Mouse (Mus musculus) monocyte, adult 5-6 weeks (primary cell): Measurements from ENCODE around the gene Cog3. TPM values are rescaled to one million over a fixed set of nuclear protein-coding genes. Genes with fewer than 3 reads are reported as not detected.

Experiments used
- ATAC-seq: fragments of 153-309, 156-312 bp; replicated peaks from 2 replicates; pipeline ENCODE4 v1.8.0; 2017; ENCODE audit warnings: mild to moderate bottlenecking; ENCODE audit not compliant: low TSS enrichment, insufficient number of reproducible peaks, severe bottlenecking, poor library complexity, low FRiP score
- total RNA-seq: library from RNA; stranded (forward); fragments of 200-1000, 200-491, 200-594 nt; gene quantifications from 3 replicates; pipeline ENCODE4 v1.2.3, GENCODE M21; 2017

Gene Cog3
- total RNA-seq, 1 experiment from 2014 or later = 41.3 TPM

GRCm38 (mm10) chr14:75767492-75768274 lies 13.4 kb upstream of the Cog3 start:
- peak; percentile 86 for ATAC-seq

- ATAC-seq = peak; percentile 69; the same call in 1 of the 2 replicates
These were observed 6.9 kb upstream of the Cog3 start for GRCm38 (mm10) chr14:75761028-75761805.

- no peak for ATAC-seq
These were observed 4.1 kb upstream of the Cog3 start for GRCm38 (mm10) chr14:75758401-75758800.

- no peak for ATAC-seq
These were observed 3.5 kb upstream of the Cog3 start for GRCm38 (mm10) chr14:75757821-75758220.

GRCm38 (mm10) chr14:75756971-75757370 lies 2.7 kb upstream of the Cog3 start:
- ATAC-seq = no peak

- no peak for ATAC-seq
These were observed 1.1 kb downstream of the Cog3 start for GRCm38 (mm10) chr14:75753206-75753605.

- ATAC-seq = peak; percentile 38; the same call in 1 of the 2 replicates
These were observed 3.3 kb downstream of the Cog3 start for GRCm38 (mm10) chr14:75751040-75751439.

GRCm38 (mm10) chr14:75749123-75749522 lies 5.2 kb downstream of the Cog3 start:
- ATAC-seq = no peak

GRCm38 (mm10) chr14:75747960-75748359 lies 6.4 kb downstream of the Cog3 start:
- ATAC-seq = no peak

- ATAC-seq = no peak
These were observed 12.4 kb downstream of the Cog3 start for GRCm38 (mm10) chr14:75741904-75742303.

- ATAC-seq = no peak
These were observed 18.7 kb downstream of the Cog3 start for GRCm38 (mm10) chr14:75735597-75735996.

GRCm38 (mm10) chr14:75732631-75733030 lies 21.7 kb downstream of the Cog3 start:
- no peak for ATAC-seq

- no peak for ATAC-seq
These were observed 23.0 kb downstream of the Cog3 start for GRCm38 (mm10) chr14:75731361-75731760.

- ATAC-seq = no peak
These were observed 26.2 kb downstream of the Cog3 start for GRCm38 (mm10) chr14:75728111-75728510.

GRCm38 (mm10) chr14:75727046-75727445 lies 27.3 kb downstream of the Cog3 start:
- no peak for ATAC-seq

GRCm38 (mm10) chr14:75722816-75723215 lies 31.5 kb downstream of the Cog3 start:
- ATAC-seq = no peak

- ATAC-seq = peak; percentile 87
These were observed 32.2 kb downstream of the Cog3 start for GRCm38 (mm10) chr14:75721977-75722563.

- ATAC-seq = no peak
These were observed 34.2 kb downstream of the Cog3 start for GRCm38 (mm10) chr14:75720121-75720520.

- ATAC-seq = no peak
These were observed 37.9 kb downstream of the Cog3 start for GRCm38 (mm10) chr14:75716410-75716809.
